Mouse (Mus musculus) heart, adult 11 months (tissue): ENCODE data around the gene Gm10972.
"Not testable (repeated sequence)": the region's sequence is repeated elsewhere in the genome, so short reads cannot be mapped to it uniquely, and the experiment has no call there.

Experiments used
- DNase-seq: peaks from one replicate; pipeline ENCODE4 v3.0.0; 2022

Gm10972 gene

GRCm38 (mm10) chr3:94642495-94643162, at the start of gene Gm10972:
TSS of gene Gm10972 (plus strand) at chr3:94643112.
- not testable (repeated sequence) for DNase-seq

DNA sequence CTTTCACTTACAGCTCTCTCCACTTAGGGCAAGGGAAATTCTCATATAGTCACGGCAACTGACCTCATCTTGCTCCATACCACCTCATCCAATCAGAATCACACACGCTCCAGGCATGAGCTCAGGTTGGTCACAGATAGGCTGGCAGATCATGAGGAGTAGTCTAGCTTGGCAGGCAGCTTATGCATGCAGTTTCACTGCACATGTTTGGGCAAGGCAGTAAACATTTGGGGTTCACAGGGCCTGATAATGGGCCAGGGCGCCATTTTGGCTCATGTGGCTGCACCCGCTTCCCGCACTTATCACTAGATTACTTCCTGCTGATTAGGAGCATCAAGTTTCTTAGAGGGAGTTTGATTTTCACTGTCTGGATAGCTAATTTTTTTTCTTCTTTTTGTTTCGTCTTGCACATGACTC, 47.0 kb upstream of the Gm10972 start:
- DNase-seq, result peak; percentile 76

DNA sequence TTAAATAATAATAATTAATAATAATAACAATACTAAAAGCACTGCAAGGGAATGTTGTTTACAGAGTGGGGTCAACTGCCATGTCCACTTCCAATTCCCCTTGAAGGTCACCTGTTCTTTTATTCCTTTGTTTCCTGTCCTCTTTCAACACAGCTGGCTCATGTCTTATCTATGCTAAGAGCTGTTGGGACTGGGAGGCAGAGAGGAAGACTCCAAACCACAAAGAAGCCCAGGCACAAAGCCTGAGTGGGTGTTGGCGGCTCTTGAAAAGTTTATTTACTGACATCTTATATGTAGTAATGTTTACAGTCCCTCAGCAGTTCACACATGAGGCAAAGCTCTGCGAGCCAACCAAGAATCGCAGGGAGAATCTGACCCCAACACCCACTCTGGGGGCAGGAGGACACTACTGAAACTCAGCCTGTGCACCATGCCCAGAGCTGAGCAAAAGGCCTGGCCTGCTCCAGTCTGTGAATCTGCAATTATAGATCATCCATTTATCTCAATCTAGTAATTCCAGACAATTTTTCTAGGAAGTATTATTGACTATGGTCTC, 45.6 kb upstream of the Gm10972 start:
- DNase-seq, result peak; percentile 56

GRCm38 (mm10) chr3:94601959-94602358, 41.0 kb upstream of the Gm10972 start:
- peak; percentile 89 for DNase-seq

- peak; percentile 94 for DNase-seq
Observed at GRCm38 (mm10) chr3:94609621-94610020, 33.3 kb upstream of the Gm10972 start.

GRCm38 (mm10) chr3:94610581-94610980, 32.3 kb upstream of the Gm10972 start:
- peak; percentile 97 for DNase-seq

- DNase-seq, result peak; percentile 89
Observed at GRCm38 (mm10) chr3:94611343-94611742, 31.6 kb upstream of the Gm10972 start.

DNA sequence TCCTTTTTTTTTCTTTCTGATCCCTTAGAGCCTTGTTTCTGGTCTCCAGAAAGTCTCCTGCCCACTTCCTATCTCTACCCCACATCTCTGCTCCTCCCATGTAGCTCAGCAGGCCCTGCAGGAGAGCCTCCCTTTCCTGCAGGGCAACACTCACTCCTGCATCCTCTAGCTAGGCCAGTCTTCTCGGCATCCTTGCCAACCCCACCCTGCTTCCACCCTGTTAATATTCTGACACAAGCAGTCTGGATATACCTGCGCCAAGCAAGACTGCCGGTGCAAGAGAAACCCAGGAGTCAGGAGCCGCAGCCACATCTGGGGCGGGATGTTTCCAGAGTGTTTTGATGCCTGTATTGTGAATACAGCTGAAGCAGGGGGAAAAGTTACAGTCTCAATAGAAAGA, 31.1 kb upstream of the Gm10972 start:
- DNase-seq, result peak; percentile 91

- DNase-seq, result peak; percentile 97
Observed at GRCm38 (mm10) chr3:94612274-94612673, 30.6 kb upstream of the Gm10972 start.

GRCm38 (mm10) chr3:94613258-94613878, 29.5 kb upstream of the Gm10972 start:
- peak; percentile 97 for DNase-seq

DNA sequence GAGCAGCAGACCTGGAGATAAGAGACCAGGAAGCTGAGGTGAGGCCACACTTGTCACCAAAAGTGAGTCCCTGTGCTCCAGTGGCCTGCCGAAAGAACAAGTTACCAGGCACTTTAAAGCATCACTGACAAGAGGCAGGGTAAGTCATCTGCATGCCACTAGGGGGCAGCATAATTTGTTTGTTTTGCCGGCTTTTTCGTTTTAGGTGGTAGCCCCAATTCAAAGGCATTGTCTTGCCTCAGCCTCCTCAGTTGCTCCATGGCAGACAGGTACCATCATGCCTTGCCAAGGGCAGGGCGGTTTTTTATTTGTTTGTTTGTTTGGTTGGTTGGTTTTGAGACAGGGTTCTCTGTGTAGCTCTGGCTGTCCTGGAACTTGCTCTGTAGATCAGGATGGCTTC, 26.2 kb upstream of the Gm10972 start:
- peak; percentile 90 for DNase-seq

GRCm38 (mm10) chr3:94621740-94622507, 21.0 kb upstream of the Gm10972 start:
- DNase-seq, result peak; percentile 96

GRCm38 (mm10) chr3:94622550-94622949, 20.4 kb upstream of the Gm10972 start:
- no peak for DNase-seq

DNA sequence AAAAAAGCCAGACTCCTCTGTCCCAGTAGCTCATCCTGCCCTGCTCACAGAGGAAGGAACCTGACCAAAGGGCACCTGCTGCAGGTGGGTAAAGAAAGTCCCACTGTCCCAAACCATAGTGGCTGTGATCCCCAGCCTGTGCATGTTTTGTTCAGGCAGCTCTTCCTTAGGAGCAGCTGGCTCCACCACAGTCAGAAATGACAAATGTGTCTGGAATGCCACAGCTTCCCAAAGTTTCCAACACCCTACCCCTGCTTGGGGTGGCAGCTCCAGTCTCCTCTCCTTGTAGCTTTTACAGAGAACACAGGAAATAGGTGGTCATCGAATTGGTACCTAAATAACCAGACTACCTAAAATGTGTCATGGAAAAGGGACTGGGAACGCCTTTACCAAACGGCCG, 18.6 kb upstream of the Gm10972 start:
- DNase-seq, result peak; percentile 31

GRCm38 (mm10) chr3:94628712-94629111, 14.2 kb upstream of the Gm10972 start:
- DNase-seq, result peak; percentile 71

DNA sequence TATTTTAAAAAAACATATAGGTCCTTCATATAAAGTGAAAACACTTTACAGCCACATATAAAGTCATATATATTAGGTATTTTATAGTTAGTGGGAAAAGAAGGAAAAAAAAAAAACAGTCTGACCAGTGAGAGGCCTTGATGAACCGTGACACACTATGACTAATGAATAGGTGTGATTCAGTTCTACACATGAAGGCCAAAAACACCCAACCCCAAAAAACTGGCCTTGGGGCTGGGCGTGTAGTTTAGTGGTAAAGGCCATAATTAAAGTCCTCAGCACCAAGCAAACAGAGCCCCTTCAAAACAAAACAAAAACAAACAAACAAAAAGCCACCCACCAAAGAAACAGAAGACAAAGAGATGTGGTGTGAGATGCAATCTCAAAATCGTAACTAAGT, 13.0 kb upstream of the Gm10972 start:
- DNase-seq, result peak; percentile 29

- peak; percentile 91 for DNase-seq
Observed at GRCm38 (mm10) chr3:94648755-94649590, 6.1 kb downstream of the Gm10972 start.

GRCm38 (mm10) chr3:94650409-94650808, 7.5 kb downstream of the Gm10972 start:
- DNase-seq, result no peak

- DNase-seq, result not testable (repeated sequence)
Observed at GRCm38 (mm10) chr3:94653967-94654366, 11.1 kb downstream of the Gm10972 start.

DNA sequence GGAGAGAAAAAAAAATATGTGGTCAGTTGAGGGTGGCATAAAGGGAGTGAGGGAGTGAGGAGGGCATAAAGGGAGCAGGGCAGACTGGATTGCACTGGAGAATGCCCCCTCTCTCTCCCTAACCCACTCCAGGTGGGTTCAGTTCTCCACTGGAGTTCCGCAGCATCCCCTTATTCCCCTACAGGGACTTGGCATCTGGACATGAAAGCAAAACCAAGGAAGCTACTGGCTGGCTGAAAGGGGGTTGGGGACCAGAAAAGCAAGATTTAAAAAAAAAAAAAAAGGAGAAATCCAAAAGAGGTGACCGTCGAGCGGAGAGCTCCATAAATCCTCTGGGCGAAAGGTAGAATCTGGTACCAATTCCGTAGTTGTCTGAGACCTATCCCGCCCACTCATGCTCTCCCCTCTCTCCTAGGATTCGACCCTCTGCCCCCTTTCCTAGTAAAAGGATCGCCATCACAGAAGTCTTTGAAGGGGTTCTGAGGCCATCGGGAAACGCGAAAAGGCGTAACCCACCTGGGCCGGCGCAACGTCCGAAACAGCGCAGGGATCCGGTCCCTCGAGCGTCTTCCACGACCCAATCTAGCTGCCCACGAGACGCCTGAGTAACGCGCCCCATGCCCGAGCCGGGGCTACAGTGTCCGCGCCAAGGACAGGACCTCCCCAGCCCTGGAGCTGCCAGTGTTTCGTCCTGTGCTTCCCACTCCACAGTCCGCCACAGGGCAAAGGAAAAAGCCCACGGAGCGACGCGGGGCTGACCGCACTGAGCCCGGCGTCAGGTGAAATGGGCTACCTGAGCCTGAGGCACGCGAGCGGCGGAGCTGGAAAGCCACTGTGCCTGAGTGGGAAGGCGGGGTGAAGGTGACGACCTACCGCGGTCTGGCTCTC, 15.2 kb downstream of the Gm10972 start:
- DNase-seq, result not testable (repeated sequence)

GRCm38 (mm10) chr3:94658740-94659095, 15.8 kb downstream of the Gm10972 start, which contains the start of gene Tuft1:
TSS of gene Tuft1 (minus strand) at chr3:94658872.
- DNase-seq, result peak; percentile 97
